Mouse (Mus musculus) left cerebral cortex, postnatal 4 days (tissue): Measurements from ENCODE around the gene Ppm1h. TPM values are rescaled to one million over a fixed set of nuclear protein-coding genes. Genes with fewer than 3 reads are reported as not detected.

Experiments used
- DNase-seq: peaks from one replicate; pipeline ENCODE4 v3.0.0-alpha.2; 2022
- intact Hi-C: fragments of 180-260 bp; cut with DNase I; formaldehyde crosslinking; loops from one replicate; pipeline ENCODE4 v1.15.1; 2025
- total RNA-seq, 2 experiments: library from RNA; stranded (reverse); gene quantifications; 2 replicates each; pipeline ENCODE4 v1.2.3; 2021

Gene Ppm1h
- total RNA-seq, 2 experiments from 2014 or later: 63.3 to 68.3 TPM

- DNase-seq: no peak
- intact Hi-C loops: no loop called here
Observed at GRCm38 (mm10) chr10:122846476-122846875, 167.9 kb downstream of the Ppm1h start.

DNA sequence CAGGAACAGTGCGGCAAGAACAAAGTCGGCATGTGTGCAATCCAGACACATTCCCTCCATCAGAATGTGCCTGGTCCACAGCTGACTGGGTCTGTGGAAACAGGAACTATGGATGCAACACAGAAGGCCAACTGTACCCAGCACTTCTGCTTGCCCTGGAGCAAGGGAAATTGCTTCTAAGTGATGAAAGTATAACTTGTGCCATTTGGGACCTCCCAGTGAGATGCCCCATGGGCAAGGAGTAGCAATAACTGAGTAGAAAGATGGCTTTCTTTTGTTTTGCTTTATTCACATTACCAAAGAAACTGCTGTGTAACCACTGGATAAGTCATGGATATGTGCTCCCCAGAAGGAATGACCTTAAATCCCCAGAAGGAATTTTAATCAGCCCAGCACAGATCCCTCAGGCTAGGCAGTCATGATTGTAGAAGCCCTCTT lies 169.5 kb downstream of the Ppm1h start:
- intact Hi-C loops: no loop called here
- no peak for DNase-seq

- no peak for DNase-seq
- intact Hi-C loops: loop anchor here (5.0 kb wide), 1 partner anchor 34 kb away; no protein-coding TSS in a partner anchor
Observed at GRCm38 (mm10) chr10:122851267-122852160, 173.0 kb downstream of the Ppm1h start.

GRCm38 (mm10) chr10:122854571-122854970 lies 176.0 kb downstream of the Ppm1h start:
- intact Hi-C loops: loop anchor here (5.0 kb wide), 1 partner anchor 37 kb away; no protein-coding TSS in a partner anchor
- DNase-seq: no peak

DNA sequence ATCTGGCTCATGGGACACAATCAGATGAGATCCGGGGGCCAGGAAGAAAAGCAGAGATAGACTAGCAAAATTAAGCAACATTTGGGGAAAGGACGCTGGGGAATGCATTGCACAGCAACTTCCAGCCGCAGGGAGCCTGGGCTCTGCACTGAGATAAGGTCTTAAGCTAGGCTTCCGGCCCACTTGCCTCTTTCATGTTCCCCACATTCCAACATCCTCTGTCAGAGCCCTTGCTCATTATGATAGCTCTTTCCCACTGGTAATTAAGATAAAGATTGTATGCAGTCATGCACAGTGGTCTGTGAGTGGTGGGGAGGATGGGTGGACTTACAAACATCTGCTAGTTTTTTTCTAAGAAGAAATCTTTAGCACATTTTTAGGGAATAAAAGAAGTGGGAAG lies 176.6 kb downstream of the Ppm1h start:
- intact Hi-C loops: no loop called here

DNA sequence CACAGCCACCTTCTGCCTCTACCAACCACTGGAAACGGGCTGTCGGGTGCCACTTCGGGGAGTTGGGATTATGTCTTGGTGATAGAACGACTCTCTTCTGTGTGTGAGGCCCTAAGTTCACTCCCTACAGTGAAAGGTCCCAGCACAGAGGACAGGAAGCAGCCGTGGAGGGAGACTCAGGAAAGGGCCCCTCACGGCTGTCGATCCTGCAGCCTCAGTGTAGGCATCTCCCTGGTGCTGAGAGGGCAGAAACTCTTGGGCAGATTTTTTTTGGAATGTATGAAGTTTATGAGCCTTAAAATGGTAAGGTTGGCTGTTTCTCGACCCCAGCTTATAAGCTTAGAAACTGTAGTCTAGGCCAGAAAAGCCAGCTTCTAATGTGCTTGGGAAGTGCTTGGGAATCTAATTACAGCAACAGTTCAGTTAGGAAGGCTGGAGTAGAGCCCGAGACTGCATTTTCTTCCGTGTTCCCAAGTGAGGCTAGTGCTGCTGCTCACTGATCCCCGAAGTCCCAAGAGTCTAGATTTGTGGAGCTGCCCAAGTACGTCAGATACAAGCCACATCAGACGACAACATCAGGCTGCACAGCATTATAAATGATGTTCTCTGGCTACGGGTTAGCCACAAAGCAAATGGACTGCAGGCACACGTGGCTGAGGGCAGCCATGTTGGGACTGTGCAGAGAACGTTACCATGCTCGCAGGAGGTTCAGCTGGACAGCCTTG lies 177.6 kb downstream of the Ppm1h start:
- DNase-seq: no peak
- intact Hi-C loops: no loop called here

More for the DNA sequence above, 176.6 kb downstream of the Ppm1h start:
- DNase-seq: no peak

DNA sequence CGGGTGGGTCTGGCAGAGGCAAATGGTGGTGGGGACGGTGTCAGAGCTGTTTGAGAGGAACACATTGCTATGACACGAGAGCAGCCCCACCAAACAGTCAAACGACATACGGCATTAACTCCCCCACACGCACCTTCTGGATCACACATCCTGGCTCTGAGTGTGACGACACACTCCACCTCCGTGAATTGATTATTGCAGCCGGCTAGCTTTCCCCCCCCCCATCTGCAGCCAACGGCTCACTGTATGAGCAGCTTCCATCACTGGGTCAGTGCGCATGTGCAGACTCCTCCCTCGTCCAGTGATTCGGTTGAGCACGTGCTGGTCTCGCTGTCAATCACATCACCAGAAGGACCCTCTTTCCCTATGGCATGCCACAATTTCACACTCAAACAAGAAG lies 178.6 kb downstream of the Ppm1h start:
- intact Hi-C loops: no loop called here
- DNase-seq: no peak

DNA sequence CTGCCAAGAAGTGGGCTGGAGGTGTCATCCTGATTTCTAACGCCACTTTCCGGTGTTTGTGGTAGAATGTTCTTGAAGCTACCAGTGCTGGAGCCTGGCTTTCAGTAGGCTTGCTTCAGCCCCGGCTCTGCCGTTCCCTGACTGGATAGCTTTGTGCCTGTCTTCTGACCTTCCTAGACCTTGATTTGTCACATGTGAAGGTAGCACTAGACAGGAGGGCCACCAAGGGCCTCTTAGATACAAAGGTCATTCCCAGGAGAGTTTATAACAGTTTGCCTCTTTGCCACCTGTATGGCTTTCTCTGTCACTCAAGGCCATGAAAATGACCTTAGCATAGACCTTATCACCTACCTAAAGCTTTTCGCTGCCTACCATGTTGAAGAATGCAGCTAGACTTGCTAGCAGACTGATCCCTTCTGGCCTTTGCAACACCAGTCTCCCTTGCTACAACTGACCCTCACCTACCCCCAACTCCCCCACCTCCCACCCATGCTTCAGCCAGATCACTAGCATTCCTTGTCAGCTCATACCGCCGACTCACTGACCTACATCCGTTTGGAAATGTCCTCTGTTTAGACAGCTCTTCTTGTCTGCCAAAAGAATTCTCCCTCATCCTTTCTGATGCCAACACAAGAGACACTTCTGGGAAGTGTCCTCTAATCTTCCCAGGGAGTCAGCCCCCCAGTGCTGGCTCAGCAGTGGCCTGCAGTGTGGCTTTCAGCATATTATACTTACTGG lies 180.5 kb downstream of the Ppm1h start:
- intact Hi-C loops: no loop called here

GRCm38 (mm10) chr10:122859642-122859997 lies 181.1 kb downstream of the Ppm1h start:
- intact Hi-C loops: no loop called here
- DNase-seq: no peak

More for the DNA sequence above, 180.5 kb downstream of the Ppm1h start:
- DNase-seq: no peak

DNA sequence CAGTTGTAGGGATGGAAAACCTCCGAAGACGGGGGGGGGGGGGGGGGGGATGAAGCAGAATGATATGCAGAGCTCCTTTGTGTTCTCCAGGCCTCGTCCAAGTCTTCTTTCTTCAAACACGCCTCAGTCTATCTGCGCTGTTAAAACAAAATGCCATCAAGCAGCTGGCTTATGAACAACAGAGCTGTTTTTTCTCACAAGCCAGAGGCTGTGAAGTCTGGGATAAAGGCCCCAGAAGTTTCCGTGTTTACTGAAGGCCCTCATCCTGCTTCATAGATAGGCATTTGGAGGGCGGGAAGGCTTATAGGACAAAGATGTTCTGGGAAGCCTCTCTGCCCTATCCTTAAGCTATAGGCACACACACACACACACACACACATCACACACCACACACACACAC lies 181.5 kb downstream of the Ppm1h start:
- intact Hi-C loops: no loop called here
- no peak for DNase-seq

- intact Hi-C loops: no loop called here
- no peak for DNase-seq
Observed at GRCm38 (mm10) chr10:122861696-122862385, 183.3 kb downstream of the Ppm1h start.

- no peak for DNase-seq
- intact Hi-C loops: no loop called here
Observed at GRCm38 (mm10) chr10:122862386-122863023, 183.9 kb downstream of the Ppm1h start.

DNA sequence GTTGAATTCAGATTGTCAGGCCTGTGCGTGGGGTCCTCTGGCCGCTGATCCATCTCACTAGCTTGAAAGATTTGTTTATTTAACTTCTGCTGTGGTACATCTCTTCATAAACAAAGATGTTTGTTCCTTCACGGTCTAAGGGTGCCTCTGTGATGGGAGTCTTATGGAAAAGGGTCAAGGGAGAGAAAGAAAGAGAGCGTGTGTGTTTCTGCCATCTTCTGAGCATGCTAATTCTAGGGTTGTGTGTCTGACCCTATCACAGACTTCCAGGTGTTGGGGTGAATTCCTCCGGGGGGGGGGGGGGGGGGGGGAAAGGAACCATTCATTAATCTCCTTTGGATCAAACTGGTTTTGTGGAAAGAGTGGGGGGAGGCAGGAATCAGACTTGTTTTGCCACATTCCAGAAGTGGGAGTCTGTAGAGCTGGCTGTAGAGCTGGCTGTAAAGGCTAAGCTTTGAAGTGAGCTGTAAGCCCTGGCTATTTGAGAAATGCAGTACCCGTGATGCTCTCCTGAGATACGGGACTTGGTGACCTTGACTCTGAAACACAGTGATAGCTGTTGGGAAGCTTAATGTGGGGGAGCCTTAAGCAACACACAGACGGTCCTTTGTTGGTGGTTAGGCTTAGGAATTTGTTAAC lies 191.4 kb downstream of the Ppm1h start:
- intact Hi-C loops: no loop called here
- no peak for DNase-seq

DNA sequence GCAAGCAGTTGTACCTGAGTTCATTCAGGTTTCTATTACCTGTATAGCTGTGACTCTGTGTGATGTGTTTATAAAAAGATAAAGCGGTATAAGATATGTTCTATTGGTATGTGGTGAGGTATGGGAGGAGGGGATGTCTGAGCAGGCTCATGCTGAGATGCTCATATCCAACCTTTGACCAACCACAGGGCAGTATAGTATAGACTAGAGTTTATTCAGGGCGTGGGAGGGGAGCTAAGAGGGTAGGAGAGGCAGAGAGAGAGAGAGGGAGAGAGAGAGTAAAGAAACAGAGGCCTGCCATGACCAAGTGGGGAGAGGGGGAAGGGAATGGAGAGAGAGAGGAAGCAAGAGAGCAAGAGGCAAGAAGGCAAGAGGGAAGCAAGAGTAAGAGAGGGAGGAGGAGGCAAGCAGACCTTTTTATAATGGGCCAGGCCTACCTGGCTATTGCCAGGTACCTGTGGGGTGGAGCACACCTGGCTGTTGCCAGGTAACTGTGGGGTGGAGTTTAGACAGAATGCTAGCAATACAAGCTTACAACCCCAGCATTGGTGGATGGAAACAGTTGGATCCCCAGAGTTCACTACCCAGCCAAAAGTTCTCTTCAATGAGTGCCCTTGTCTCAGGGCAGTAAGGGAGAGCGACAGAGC lies 192.4 kb downstream of the Ppm1h start:
- no peak for DNase-seq
- intact Hi-C loops: no loop called here

DNA sequence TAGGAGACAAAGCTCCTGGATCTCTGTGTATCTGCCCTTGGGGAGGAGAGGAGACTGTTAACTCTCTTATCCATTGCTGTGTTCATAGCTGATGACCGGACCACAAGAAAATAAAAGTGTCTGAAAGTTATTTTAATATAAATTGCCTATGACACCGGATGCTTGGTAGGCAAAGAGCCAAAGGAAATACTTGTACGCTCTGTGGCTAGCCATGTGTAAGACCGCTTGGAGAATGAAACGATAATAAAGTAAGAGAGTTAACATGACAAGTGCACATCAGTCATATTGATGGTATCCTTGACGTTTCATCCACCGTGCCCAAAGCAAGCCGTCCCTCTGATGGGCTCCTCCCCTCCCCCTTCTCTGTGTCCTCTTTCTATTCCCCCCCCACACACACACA lies 194.2 kb downstream of the Ppm1h start:
- intact Hi-C loops: no loop called here
- DNase-seq: no peak

GRCm38 (mm10) chr10:122876964-122877363 lies 198.4 kb downstream of the Ppm1h start:
- intact Hi-C loops: no loop called here
- DNase-seq: no peak

DNA sequence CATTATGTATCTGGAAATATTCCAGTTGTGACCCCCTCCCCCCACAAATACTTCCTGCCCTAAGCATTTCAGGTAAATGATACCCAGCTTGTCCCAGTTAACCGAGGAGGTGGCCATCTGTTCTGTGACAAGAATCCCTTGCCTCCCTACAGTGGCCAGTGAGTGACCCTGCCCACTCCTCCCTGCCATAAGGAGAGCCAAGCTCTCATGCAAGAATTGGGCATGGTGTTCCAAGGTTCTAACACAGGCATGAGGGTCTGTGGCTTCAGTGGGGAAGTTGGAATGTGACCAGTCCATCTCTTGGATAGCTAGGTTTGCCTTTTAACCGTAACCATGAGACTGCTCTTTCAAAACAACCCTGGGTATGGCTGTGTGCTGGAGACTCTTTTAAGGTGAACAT lies 198.9 kb downstream of the Ppm1h start:
- intact Hi-C loops: no loop called here
- DNase-seq: no peak

DNA sequence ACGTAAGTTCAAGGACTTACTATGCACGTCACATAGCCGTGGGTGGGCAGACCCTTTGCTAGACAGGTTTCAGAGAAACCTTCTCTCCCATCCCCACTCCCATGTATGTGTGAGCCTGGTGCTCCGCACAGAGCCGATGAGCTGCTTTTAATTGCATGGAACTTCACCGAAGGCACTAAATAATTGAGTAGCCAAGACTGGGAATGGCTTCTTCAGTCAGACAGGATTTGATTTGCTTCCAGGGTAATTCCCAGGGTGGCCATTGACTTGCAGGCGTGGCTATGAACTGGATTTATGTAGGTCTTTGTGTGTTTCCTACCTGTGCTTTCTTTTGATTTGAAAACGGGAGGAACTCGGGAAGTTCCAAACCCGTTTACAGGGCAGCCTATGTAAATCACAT lies 202.9 kb downstream of the Ppm1h start:
- intact Hi-C loops: loop anchor here (10.0 kb wide), 1 partner anchor 103 kb away; no protein-coding TSS in a partner anchor
- no peak for DNase-seq

GRCm38 (mm10) chr10:122882614-122883013 lies 204.1 kb downstream of the Ppm1h start:
- DNase-seq: no peak
- intact Hi-C loops: loop anchor here (10.0 kb wide), 1 partner anchor 102 kb away; no protein-coding TSS in a partner anchor
